Mouse (Mus musculus): ENCODE results near the gene Plxna2. TPM values are rescaled to one million over a fixed set of nuclear protein-coding genes. Genes with fewer than 3 reads are reported as not detected.

The Plxna2 gene
- polyA plus RNA-seq, 1 experiment from 2014 or later = 10.3 TPM

- Histone ChIP-seq H3K9me3 (no peaks in the 10 kb centered on the region), H3K36me3 (peaks cover 7% of the 10 kb centered on the region), H3K4me1 (0 out of 2 replicates have a peak, but pooled peaks cover 6% of the 10 kb centered on the region), H3K4me2 (no peak overlapping the region), H3K27me3 (no peaks in the 10 kb centered on the region), H3K27ac (no peak overlapping the region), H3K9ac (no peak overlapping the region), H3K4me3 (no peak overlapping the region)
- WGBS = 77% methylated on average over 5 of the region's 5 CpGs
- ATAC-seq (ENCODE audit: insufficient number of reproducible peaks, insufficient read depth, low FRiP score, low TSS enrichment, low read depth) = no peak
These were observed 158.7 kb downstream of the Plxna2 start for GRCm38 (mm10) chr1:194776510-194777244.

GRCm38 (mm10) chr1:194777608-194778007 lies 159.6 kb downstream of the Plxna2 start:
- H3K9ac ChIP-seq = no peak overlapping the region
- H3K4me3 ChIP-seq = no peak overlapping the region
- no peak overlapping the region for H3K27ac ChIP-seq
- H3K4me1 ChIP-seq = 0 out of 2 replicates have a peak, but pooled peaks cover 6% of the 10 kb centered on the region
- no peaks in the 10 kb centered on the region for H3K9me3 ChIP-seq
- H3K4me2 ChIP-seq = no peak overlapping the region
- peaks cover 16% of the 10 kb centered on the region for H3K36me3 ChIP-seq
- WGBS = 78% methylated on average over 2 of the region's 2 CpGs
- no peak for ATAC-seq (ENCODE audit: insufficient number of reproducible peaks, insufficient read depth, low FRiP score, low TSS enrichment, low read depth)
- H3K27me3 ChIP-seq = no peaks in the 10 kb centered on the region

- ATAC-seq (ENCODE audit: insufficient number of reproducible peaks, insufficient read depth, low FRiP score, low TSS enrichment, low read depth) = no peak
- peaks cover 16% of the 10 kb centered on the region for H3K36me3 ChIP-seq
- H3K9ac ChIP-seq = no peak overlapping the region
- no peak overlapping the region for H3K4me2 ChIP-seq
- H3K9me3 ChIP-seq = no peaks in the 10 kb centered on the region
- H3K4me1 ChIP-seq = no peaks in the 10 kb centered on the region
- H3K27ac ChIP-seq = no peak overlapping the region
- H3K4me3 ChIP-seq = no peak overlapping the region
- H3K27me3 ChIP-seq = no peaks in the 10 kb centered on the region
- 93% methylated on average over 3 of the region's 3 CpGs for WGBS
These were observed 162.4 kb downstream of the Plxna2 start for GRCm38 (mm10) chr1:194780392-194780791.

- no peaks in the 10 kb centered on the region for H3K4me1 ChIP-seq
- no peak overlapping the region for H3K27ac ChIP-seq
- peaks cover 16% of the 10 kb centered on the region for H3K36me3 ChIP-seq
- H3K27me3 ChIP-seq = no peaks in the 10 kb centered on the region
- 55% methylated on average over 5 of the region's 5 CpGs for WGBS
- H3K4me2 ChIP-seq = no peak overlapping the region
- no peak overlapping the region for H3K9ac ChIP-seq
- no peak overlapping the region for H3K4me3 ChIP-seq
- H3K9me3 ChIP-seq = no peaks in the 10 kb centered on the region
- no peak for ATAC-seq (ENCODE audit: insufficient number of reproducible peaks, insufficient read depth, low FRiP score, low TSS enrichment, low read depth)
These were observed 162.9 kb downstream of the Plxna2 start for GRCm38 (mm10) chr1:194780794-194781390.

GRCm38 (mm10) chr1:194781556-194781955 lies 163.5 kb downstream of the Plxna2 start:
- no peak for ATAC-seq (ENCODE audit: insufficient number of reproducible peaks, insufficient read depth, low FRiP score, low TSS enrichment, low read depth)
- no peak overlapping the region for H3K4me3 ChIP-seq
- H3K4me1 ChIP-seq = no peaks in the 10 kb centered on the region
- no peak overlapping the region for H3K27ac ChIP-seq
- H3K9ac ChIP-seq = no peak overlapping the region
- 88% methylated on average over 1 of the region's 1 CpGs for WGBS
- no peaks in the 10 kb centered on the region for H3K9me3 ChIP-seq
- peaks cover 16% of the 10 kb centered on the region for H3K36me3 ChIP-seq
- no peaks in the 10 kb centered on the region for H3K27me3 ChIP-seq
- no peak overlapping the region for H3K4me2 ChIP-seq

- H3K27me3 ChIP-seq = no peaks in the 10 kb centered on the region
- H3K9me3 ChIP-seq = no peaks in the 10 kb centered on the region
- no peak overlapping the region for H3K9ac ChIP-seq
- 54% methylated on average over 3 of the region's 3 CpGs for whole genome bisulfite sequencing
- H3K4me2 ChIP-seq = no peak overlapping the region
- ATAC-seq (ENCODE audit: insufficient number of reproducible peaks, insufficient read depth, low FRiP score, low TSS enrichment, low read depth) = no peak
- H3K4me1 ChIP-seq = no peaks in the 10 kb centered on the region
- no peak overlapping the region for H3K4me3 ChIP-seq
- no peak overlapping the region for H3K27ac ChIP-seq
- peaks cover 16% of the 10 kb centered on the region for H3K36me3 ChIP-seq
These were observed 164.3 kb downstream of the Plxna2 start for GRCm38 (mm10) chr1:194782325-194782724.

GRCm38 (mm10) chr1:194787626-194788025 lies 169.6 kb downstream of the Plxna2 start:
- no peaks in the 10 kb centered on the region for H3K27me3 ChIP-seq
- no peak overlapping the region for H3K4me2 ChIP-seq
- H3K9me3 ChIP-seq = no peaks in the 10 kb centered on the region
- no peak overlapping the region for H3K4me3 ChIP-seq
- no peak overlapping the region for H3K27ac ChIP-seq
- peaks cover 16% of the 10 kb centered on the region for H3K36me3 ChIP-seq
- H3K9ac ChIP-seq = no peak overlapping the region
- no peaks in the 10 kb centered on the region for H3K4me1 ChIP-seq
- 96% methylated on average over 2 of the region's 2 CpGs for whole genome bisulfite sequencing
- ATAC-seq (ENCODE audit: insufficient number of reproducible peaks, insufficient read depth, low FRiP score, low TSS enrichment, low read depth) = no peak

GRCm38 (mm10) chr1:194793226-194793924 lies 175.4 kb downstream of the Plxna2 start:
- 72% methylated on average over 8 of the region's 8 CpGs for WGBS
- Histone ChIP-seq H3K4me1 (no peaks in the 10 kb centered on the region), H3K27me3 (no peaks in the 10 kb centered on the region), H3K4me2 (no peak overlapping the region), H3K4me3 (no peak overlapping the region), H3K27ac (no peak overlapping the region), H3K36me3 (peaks cover 47% of the 10 kb centered on the region), H3K9me3 (no peaks in the 10 kb centered on the region), H3K9ac (no peak overlapping the region)
- ATAC-seq (ENCODE audit: insufficient number of reproducible peaks, insufficient read depth, low FRiP score, low TSS enrichment, low read depth) = no peak

- no peaks in the 10 kb centered on the region for H3K27me3 ChIP-seq
- H3K9me3 ChIP-seq = no peaks in the 10 kb centered on the region
- ATAC-seq (ENCODE audit: insufficient number of reproducible peaks, insufficient read depth, low FRiP score, low TSS enrichment, low read depth) = no peak
- no peak overlapping the region for H3K9ac ChIP-seq
- H3K36me3 ChIP-seq = peaks cover 50% of the 10 kb centered on the region
- 0 out of 2 replicates have a peak, but pooled peaks cover 3% of the 10 kb centered on the region for H3K4me1 ChIP-seq
- WGBS = 71% methylated on average over 3 of the region's 3 CpGs
- no peak overlapping the region for H3K4me3 ChIP-seq
- H3K4me2 ChIP-seq = no peak overlapping the region
- H3K27ac ChIP-seq = no peak overlapping the region
These were observed 177.3 kb downstream of the Plxna2 start for GRCm38 (mm10) chr1:194795316-194795715.

- H3K27ac ChIP-seq = no peak overlapping the region
- no peak overlapping the region for H3K4me2 ChIP-seq
- WGBS = 96% methylated on average over 1 of the region's 1 CpGs
- ATAC-seq (ENCODE audit: insufficient number of reproducible peaks, insufficient read depth, low FRiP score, low TSS enrichment, low read depth) = no peak
- no peak overlapping the region for H3K9ac ChIP-seq
- H3K9me3 ChIP-seq = no peaks in the 10 kb centered on the region
- H3K27me3 ChIP-seq = no peaks in the 10 kb centered on the region
- no peak overlapping the region for H3K4me3 ChIP-seq
- 0 out of 2 replicates have a peak, but pooled peaks cover 3% of the 10 kb centered on the region for H3K4me1 ChIP-seq
- peaks cover 59% of the 10 kb centered on the region for H3K36me3 ChIP-seq
These were observed 179.8 kb downstream of the Plxna2 start for GRCm38 (mm10) chr1:194797843-194798242.

GRCm38 (mm10) chr1:194798511-194798910 lies 180.5 kb downstream of the Plxna2 start:
- Histone ChIP-seq H3K9ac (no peak overlapping the region), H3K27ac (no peak overlapping the region), H3K27me3 (no peaks in the 10 kb centered on the region), H3K4me1 (0 out of 2 replicates have a peak, but pooled peaks cover 3% of the 10 kb centered on the region), H3K4me2 (no peak overlapping the region), H3K36me3 (peaks cover 59% of the 10 kb centered on the region), H3K9me3 (no peaks in the 10 kb centered on the region), H3K4me3 (no peak overlapping the region)
- no peak for ATAC-seq (ENCODE audit: insufficient number of reproducible peaks, insufficient read depth, low FRiP score, low TSS enrichment, low read depth)

- H3K36me3 ChIP-seq = peaks cover 65% of the 10 kb centered on the region
- no peak overlapping the region; the same call in 1 of the 2 replicates for H3K27ac ChIP-seq
- ATAC-seq (ENCODE audit: insufficient number of reproducible peaks, insufficient read depth, low FRiP score, low TSS enrichment, low read depth) = no peak
- no peak overlapping the region for H3K9ac ChIP-seq
- no peaks in the 10 kb centered on the region for H3K27me3 ChIP-seq
- H3K4me2 ChIP-seq = no peak overlapping the region
- H3K4me3 ChIP-seq = no peak overlapping the region
- H3K4me1 ChIP-seq = peaks cover 9% of the 10 kb centered on the region
- H3K9me3 ChIP-seq = no peaks in the 10 kb centered on the region
These were observed 190.2 kb downstream of the Plxna2 start for GRCm38 (mm10) chr1:194808261-194808660.

Measured in embryonic facial prominence, embryonic 13.5 days (tissue).